Mouse (Mus musculus) kidney, embryonic 16.5 days (tissue): ENCODE results near the gene Gm5965. TPM values are rescaled to one million over a fixed set of nuclear protein-coding genes. Genes with fewer than 3 reads are reported as not detected.

ENCODE experiments used
- ATAC-seq: fragments of 200-750 bp; cut with Nextera tagmentation; 2 replicates; pipeline ENCODE4 v1.8.0; 2017; ENCODE audit warnings: moderate TSS enrichment; ENCODE audit not compliant: low FRiP score, low TSS enrichment
- H3K27ac ChIP-seq: fragments of 300-500 bp; sonication (generic); 2 replicates; pipeline ENCODE4 v1.5.1; 2014; ENCODE audit warnings: low read length
- H3K27me3 ChIP-seq: fragments of 300-500 bp; sonication (generic); 2 replicates; pipeline ENCODE4 v1.6.1; 2014; ENCODE audit warnings: low read length, control low read depth, mixed read lengths; ENCODE audit not compliant: insufficient read depth
- H3K36me3 ChIP-seq: fragments of 300-500 bp; sonication (generic); 2 replicates; pipeline ENCODE4 v1.6.1; 2014; ENCODE audit warnings: low read length, control low read depth, mixed read lengths; ENCODE audit not compliant: insufficient read depth
- H3K4me1 ChIP-seq: fragments of 300-500 bp; sonication (generic); 2 replicates; pipeline ENCODE4 v1.6.1; 2014; ENCODE audit warnings: low read length, control low read depth, mixed read lengths; ENCODE audit not compliant: insufficient read depth
- H3K4me2 ChIP-seq: fragments of 300-500 bp; sonication (generic); replicated peaks from 2 replicates; pipeline ENCODE4 v1.6.1; 2014; ENCODE audit warnings: low read depth, low read length
- H3K4me3 ChIP-seq: fragments of 300-500 bp; sonication (generic); 2 replicates; pipeline ENCODE4 v1.5.1; 2014; ENCODE audit warnings: mild to moderate bottlenecking, low read length
- H3K9ac ChIP-seq: fragments of 300-500 bp; sonication (generic); replicated peaks from 2 replicates; pipeline ENCODE4 v1.6.1; 2014; ENCODE audit warnings: low read length
- H3K9me3 ChIP-seq: fragments of 300-500 bp; sonication (generic); 2 replicates; pipeline ENCODE4 v1.6.1; 2016; ENCODE audit warnings: low read length, control low read depth
- WGBS: fragments of 180-500 bp; shearing (Covaris S2); extraction: QIAGEN DNeasy Blood & Tissue Kit; methylation state at CpG from one replicate; pipeline ENCODE4 v1.1.7; 2014; 5-methylcytosine and 5-hydroxymethylcytosine counted together
- polyA plus RNA-seq: library from polyadenylated mRNA; unstranded; fragments of >200 nt; fragmentation: Nextera tagmentation; extraction: Ambion mirVana; gene quantifications from 2 replicates; pipeline ENCODE4 v1.2.1, GENCODE M21; 2015

The Gm5965 gene
- polyA plus RNA-seq, 1 experiment from 2014 or later: 0.31 TPM

DNA sequence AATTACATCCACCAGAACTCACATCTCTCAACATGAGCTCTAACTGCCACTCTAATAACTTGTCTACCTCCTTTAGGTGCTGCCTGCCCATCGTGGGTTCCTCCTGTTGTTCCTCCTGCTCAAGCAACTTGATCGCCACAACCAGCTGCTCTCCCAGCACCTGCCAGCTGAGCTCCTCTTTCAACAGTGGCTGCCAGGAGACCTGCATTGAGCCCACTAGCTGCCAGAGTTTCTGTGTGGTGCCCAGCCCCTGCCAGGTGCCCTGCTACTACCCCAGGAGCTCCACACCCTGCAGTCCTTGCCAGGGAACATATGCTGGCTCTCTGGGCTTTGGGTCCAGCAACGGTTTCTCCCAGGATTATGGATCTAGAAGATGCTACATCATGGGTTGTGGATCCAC is 42.4 kb downstream of the Gm5965 start, which contains the start of gene Krtap15:
Gene Krtap15 (plus strand): TSS at position 150 of the 400 bp plus-strand sequence.
- H3K4me2 ChIP-seq: no peak within 1 kb of the TSS
- no peaks in the 10 kb centered on the region for H3K36me3 ChIP-seq
- no peak within 1 kb of the TSS for H3K4me3 ChIP-seq
- H3K27ac ChIP-seq: no peak within 1 kb of the TSS
- H3K27me3 ChIP-seq: no peaks in the 10 kb centered on the region
- 75% methylated on average over 3 of the region's 3 CpGs for WGBS
- no peak within 1 kb of the TSS for H3K9ac ChIP-seq
- H3K9me3 ChIP-seq: no peaks in the 10 kb centered on the region
- H3K4me1 ChIP-seq: no peaks in the 10 kb centered on the region
- ATAC-seq: no peak

- H3K27ac ChIP-seq: no peak overlapping the region
- ATAC-seq: peak; percentile 42; the same call in 1 of the 2 replicates
- no peak overlapping the region for H3K4me2 ChIP-seq
- no peaks in the 10 kb centered on the region for H3K27me3 ChIP-seq
- 74% methylated on average over 3 of the region's 3 CpGs for WGBS
- no peaks in the 10 kb centered on the region for H3K9me3 ChIP-seq
- H3K4me3 ChIP-seq: no peak overlapping the region
- H3K4me1 ChIP-seq: no peaks in the 10 kb centered on the region
- no peaks in the 10 kb centered on the region for H3K36me3 ChIP-seq
- no peak overlapping the region for H3K9ac ChIP-seq
Measured at GRCm38 (mm10) chr16:88823736-88824135, 46.0 kb downstream of the Gm5965 start.

- WGBS: 89% methylated on average over 9 of the region's 9 CpGs
- Histone ChIP-seq H3K36me3 (no peaks in the 10 kb centered on the region), H3K4me3 (no peak within 1 kb of the TSS), H3K9ac (no peak within 1 kb of the TSS), H3K27ac (no peak within 1 kb of the TSS), H3K4me2 (no peak within 1 kb of the TSS), H3K27me3 (no peaks in the 10 kb centered on the region), H3K4me1 (no peaks in the 10 kb centered on the region), H3K9me3 (no peaks in the 10 kb centered on the region)
- no peak for ATAC-seq
Measured at GRCm38 (mm10) chr16:88826095-88826652, 48.5 kb downstream of the Gm5965 start, which contains the start of gene Krtap14. TSS of gene Krtap14 (minus strand) at chr16:88826145.

DNA sequence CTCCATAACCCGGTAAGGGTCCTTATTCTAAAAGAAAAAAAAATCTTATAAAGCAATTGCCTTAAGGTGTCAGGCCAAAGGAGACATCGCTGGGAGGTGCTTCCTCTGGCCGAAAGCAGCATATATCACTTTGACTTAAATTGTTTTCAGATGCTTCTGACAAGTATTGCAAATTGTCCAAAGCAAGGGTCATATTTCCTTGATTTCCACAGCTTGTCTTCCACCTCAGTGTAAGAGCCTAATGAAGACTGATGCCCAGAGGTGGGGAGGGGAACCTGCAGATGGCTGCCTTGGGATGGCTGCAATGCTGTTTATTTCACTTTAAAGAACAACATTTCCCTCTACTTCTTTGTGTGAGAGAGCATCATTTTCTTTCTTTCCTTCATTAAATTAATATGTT is 49.3 kb downstream of the Gm5965 start:
- no peak for ATAC-seq
- Histone ChIP-seq H3K27ac (no peak overlapping the region), H3K4me1 (no peaks in the 10 kb centered on the region), H3K9me3 (no peaks in the 10 kb centered on the region), H3K9ac (no peak overlapping the region), H3K36me3 (no peaks in the 10 kb centered on the region), H3K27me3 (no peaks in the 10 kb centered on the region), H3K4me3 (no peak overlapping the region), H3K4me2 (no peak overlapping the region)
- 44% methylated on average over 3 of the region's 3 CpGs for WGBS

Other genes starting within 250 kb of the Gm5965 start
- 140 and 143 TPM in 2 replicates for gene Cldn8, start 214.7 kb upstream of the Gm5965 start, polyA plus RNA-seq
- gene Krtap24-1, start 165.6 kb upstream of the Gm5965 start, polyA plus RNA-seq: not detected in 2 replicates
- gene 2310079G19Rik, start 150.2 kb upstream of the Gm5965 start, polyA plus RNA-seq: not detected in 2 replicates
- gene Krtap26-1, start 130.1 kb upstream of the Gm5965 start, polyA plus RNA-seq: not detected in 2 replicates
- gene Krtap27-1, start 106.2 kb upstream of the Gm5965 start, polyA plus RNA-seq: not detected in 2 replicates
- not detected in 2 replicates for gene 2310061N02Rik, start 69.9 kb upstream of the Gm5965 start, polyA plus RNA-seq
- gene Krtap13-1, start 49.0 kb upstream of the Gm5965 start, polyA plus RNA-seq: not detected in 2 replicates
- not detected in 2 replicates for gene Krtap13, start 26.3 kb upstream of the Gm5965 start, polyA plus RNA-seq
- gene 2310034C09Rik, start 19.0 kb upstream of the Gm5965 start, polyA plus RNA-seq: not detected in 2 replicates
- not detected in 2 replicates for gene 2310057N15Rik, start 3.7 kb upstream of the Gm5965 start, polyA plus RNA-seq
- not detected in 2 replicates for gene Gm20741, start 34.3 kb downstream of the Gm5965 start, polyA plus RNA-seq
- gene Krtap15, start 42.3 kb downstream of the Gm5965 start, polyA plus RNA-seq: not detected in 2 replicates
- gene Krtap14, start 48.2 kb downstream of the Gm5965 start, polyA plus RNA-seq: not detected in 2 replicates
- gene Krtap19-1, start 91.5 kb downstream of the Gm5965 start, polyA plus RNA-seq: not detected in 2 replicates
- not detected in 2 replicates for gene Krtap19-2, start 96.4 kb downstream of the Gm5965 start, polyA plus RNA-seq
- gene Krtap19-3, start 100.1 kb downstream of the Gm5965 start, polyA plus RNA-seq: not detected in 2 replicates
- not detected in 2 replicates for gene Krtap19-4, start 107.2 kb downstream of the Gm5965 start, polyA plus RNA-seq
- gene Krtap19-5, start 118.6 kb downstream of the Gm5965 start, polyA plus RNA-seq: not detected in 2 replicates
- gene Krtap19-9b, start 154.4 kb downstream of the Gm5965 start, polyA plus RNA-seq: not detected in 2 replicates
- not detected in 2 replicates for gene Krtap16-3, start 185.0 kb downstream of the Gm5965 start, polyA plus RNA-seq
- gene Krtap22-2, start 232.9 kb downstream of the Gm5965 start, polyA plus RNA-seq: not detected in 2 replicates
- gene Gm10229, start 237.4 kb downstream of the Gm5965 start, polyA plus RNA-seq: not detected in 2 replicates